Mouse (Mus musculus): ENCODE data around the gene Il25. TPM values are rescaled to one million over a fixed set of nuclear protein-coding genes. Genes with fewer than 3 reads are reported as not detected.
"Not testable (repeated sequence)": the region's sequence is repeated elsewhere in the genome, so short reads cannot be mapped to it uniquely, and the experiment has no call there.

Gene Il25
- polyA plus RNA-seq, 1 experiment from 2014 or later = not detected

- WGBS = 93% methylated on average over 7 of the region's 7 CpGs
Measured at GRCm38 (mm10) chr14:54943971-54944370, 11.5 kb downstream of the Il25 start.

DNA sequence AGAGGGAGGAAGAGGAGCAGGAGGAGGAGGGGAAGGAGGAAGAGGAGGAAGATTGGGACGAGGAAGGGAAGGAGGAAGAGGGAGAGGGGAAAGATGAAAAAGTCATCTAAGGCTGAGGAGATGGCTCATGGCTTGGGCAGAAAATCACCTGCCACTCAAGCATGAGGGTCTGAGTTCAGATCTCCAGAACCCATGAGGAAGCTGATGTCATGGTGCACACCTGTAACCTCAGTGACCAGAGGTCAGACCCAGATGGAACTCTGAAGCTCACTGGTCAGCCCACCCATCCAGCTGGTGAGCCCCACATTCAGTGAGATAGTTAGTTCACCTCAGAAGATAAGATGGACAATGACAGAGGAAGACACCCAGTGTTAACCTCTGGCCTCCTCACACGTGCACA, 12.4 kb downstream of the Il25 start:
- Histone ChIP-seq H3K36me3 (no peaks in the 10 kb centered on the region), H3K27me3 (peaks cover 4% of the 10 kb centered on the region; the same call in 1 of the 2 replicates), H3K27ac (no peak overlapping the region), H3K9ac (replicated peaks) (no peak overlapping the region), H3K9me3 (no peaks in the 10 kb centered on the region), H3K4me2 (no peak overlapping the region), H3K4me1 (replicated peaks) (peaks cover under 1% of the 10 kb centered on the region; the same call in 1 of the 2 replicates), H3K4me3 (replicated peaks) (no peak overlapping the region)
- 70% methylated on average over 2 of the region's 2 CpGs for WGBS
- ATAC-seq (ENCODE audit: insufficient number of reproducible peaks, insufficient read depth, low FRiP score, low TSS enrichment, low read depth) = no peak

More at GRCm38 (mm10) chr14:54943971-54944370, 11.5 kb downstream of the Il25 start:
- Histone ChIP-seq H3K27ac (no peak overlapping the region), H3K4me1 (replicated peaks) (peaks cover 8% of the 10 kb centered on the region; the same call in 1 of the 2 replicates), H3K4me2 (no peak overlapping the region), H3K36me3 (no peaks in the 10 kb centered on the region), H3K27me3 (no peaks in the 10 kb centered on the region), H3K9me3 (no peaks in the 10 kb centered on the region), H3K4me3 (replicated peaks) (no peak overlapping the region), H3K9ac (replicated peaks) (no peak overlapping the region)
- ATAC-seq (ENCODE audit: insufficient number of reproducible peaks, insufficient read depth, low FRiP score, low TSS enrichment, low read depth) = no peak

- Histone ChIP-seq H3K9ac (replicated peaks) (no peak overlapping the region), H3K4me2 (no peak overlapping the region), H3K4me3 (replicated peaks) (no peak overlapping the region), H3K9me3 (no peaks in the 10 kb centered on the region), H3K27me3 (peaks cover 10% of the 10 kb centered on the region; the same call in 1 of the 2 replicates), H3K36me3 (no peaks in the 10 kb centered on the region), H3K4me1 (replicated peaks) (no peaks in the 10 kb centered on the region), H3K27ac (no peak overlapping the region)
- ATAC-seq (ENCODE audit: insufficient number of reproducible peaks, insufficient read depth, low FRiP score, low TSS enrichment, low read depth) = no peak
- WGBS = 82% methylated on average over 19 of the region's 19 CpGs
Measured at GRCm38 (mm10) chr14:54945975-54946704, 13.6 kb downstream of the Il25 start.

DNA sequence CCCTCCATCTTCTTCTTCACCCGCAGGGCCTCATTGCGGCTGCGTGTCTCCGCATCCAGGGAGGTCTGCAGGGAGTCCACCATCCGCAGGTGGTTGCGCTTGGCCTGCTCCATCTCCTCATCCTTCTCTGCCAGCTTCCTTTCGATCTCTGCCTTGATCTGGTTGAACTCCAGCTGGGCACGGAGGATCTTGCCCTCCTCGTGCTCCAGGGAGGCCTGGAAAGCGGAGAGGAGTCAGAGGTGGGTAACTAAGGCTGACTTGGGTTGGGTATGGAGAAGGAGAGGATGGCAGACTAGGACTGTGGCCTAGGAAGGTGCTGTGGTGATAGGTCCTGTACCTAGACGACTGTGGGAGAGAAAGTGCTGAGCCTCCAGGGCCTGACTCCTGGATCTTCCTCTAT, 14.5 kb downstream of the Il25 start:
- not testable (repeated sequence) for H3K4me3 ChIP-seq (replicated peaks); H3K4me2 ChIP-seq; H3K4me1 ChIP-seq (replicated peaks); H3K27ac ChIP-seq; H3K36me3 ChIP-seq; H3K9ac ChIP-seq (replicated peaks); ATAC-seq (ENCODE audit: insufficient number of reproducible peaks, insufficient read depth, low FRiP score, low TSS enrichment, low read depth); H3K9me3 ChIP-seq
- peaks cover 11% of the 10 kb centered on the region; the same call in 1 of the 2 replicates for H3K27me3 ChIP-seq
- 92% methylated on average over 11 of the region's 11 CpGs for WGBS

DNA sequence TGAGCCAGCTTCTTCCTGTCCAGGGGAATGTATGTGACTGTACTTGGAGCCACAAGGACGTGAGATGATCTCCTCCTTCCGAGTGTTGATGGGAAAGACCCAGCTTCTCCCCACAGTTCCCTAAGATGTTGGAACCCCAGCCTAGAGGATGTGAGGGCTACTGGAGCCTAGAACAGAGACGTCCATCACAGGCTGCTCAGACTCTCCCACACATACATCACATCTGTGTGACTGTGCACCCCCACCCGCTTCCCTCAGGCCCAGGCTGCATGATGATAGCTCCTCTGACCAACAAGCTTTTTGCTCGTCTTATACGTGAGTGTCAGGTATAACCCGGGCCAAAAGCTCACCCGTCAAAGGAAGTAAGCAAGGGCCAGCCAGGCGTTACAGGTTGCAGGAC, 16.3 kb downstream of the Il25 start:
- Histone ChIP-seq H3K9me3 (no peaks in the 10 kb centered on the region), H3K4me1 (replicated peaks) (no peaks in the 10 kb centered on the region), H3K4me3 (replicated peaks) (no peak overlapping the region), H3K9ac (replicated peaks) (no peak overlapping the region), H3K27me3 (peaks cover 13% of the 10 kb centered on the region; the same call in 1 of the 2 replicates), H3K27ac (no peak overlapping the region), H3K36me3 (no peaks in the 10 kb centered on the region), H3K4me2 (no peak overlapping the region)
- no peak for ATAC-seq (ENCODE audit: insufficient number of reproducible peaks, insufficient read depth, low FRiP score, low TSS enrichment, low read depth)
- WGBS = 83% methylated on average over 9 of the region's 9 CpGs

- H3K27ac ChIP-seq = no peak overlapping the region
- H3K36me3 ChIP-seq = no peaks in the 10 kb centered on the region
- H3K4me3 ChIP-seq (replicated peaks) = no peak overlapping the region
- no peak overlapping the region for H3K9ac ChIP-seq (replicated peaks)
- WGBS = 61% methylated on average over 12 of the region's 12 CpGs
- no peak overlapping the region for H3K4me2 ChIP-seq
- no peak for ATAC-seq (ENCODE audit: insufficient number of reproducible peaks, insufficient read depth, low FRiP score, low TSS enrichment, low read depth)
- H3K4me1 ChIP-seq (replicated peaks) = no peaks in the 10 kb centered on the region
- no peaks in the 10 kb centered on the region for H3K9me3 ChIP-seq
- peaks cover 13% of the 10 kb centered on the region; the same call in 1 of the 2 replicates for H3K27me3 ChIP-seq
Measured at GRCm38 (mm10) chr14:54950493-54950892, 18.0 kb downstream of the Il25 start.

DNA sequence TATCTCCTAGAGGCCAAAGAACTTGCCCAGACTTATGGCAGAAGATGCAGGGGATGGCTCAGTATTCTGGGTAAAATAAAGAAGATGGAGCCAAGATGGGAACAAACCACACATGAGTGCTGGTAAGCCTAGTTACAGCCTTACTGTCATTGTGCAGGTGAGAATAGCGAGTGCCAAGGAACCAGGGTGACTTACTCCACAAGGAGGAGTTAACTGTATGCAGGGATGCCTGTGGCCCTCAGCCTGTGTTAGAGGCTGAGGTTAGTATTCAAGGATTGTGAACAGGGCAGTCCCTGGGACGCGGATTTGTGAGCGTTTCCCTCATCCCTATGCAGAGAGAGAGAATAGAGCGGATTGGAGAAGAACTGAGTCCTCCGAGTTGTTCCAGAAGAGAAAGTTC, 19.1 kb downstream of the Il25 start:
- no peak overlapping the region for H3K4me2 ChIP-seq
- WGBS = 86% methylated on average over 6 of the region's 6 CpGs
- H3K36me3 ChIP-seq = no peaks in the 10 kb centered on the region
- ATAC-seq (ENCODE audit: insufficient number of reproducible peaks, insufficient read depth, low FRiP score, low TSS enrichment, low read depth) = no peak
- no peak overlapping the region for H3K9ac ChIP-seq (replicated peaks)
- peaks cover 13% of the 10 kb centered on the region; the same call in 1 of the 2 replicates for H3K27me3 ChIP-seq
- no peaks in the 10 kb centered on the region for H3K4me1 ChIP-seq (replicated peaks)
- no peak overlapping the region for H3K4me3 ChIP-seq (replicated peaks)
- no peak overlapping the region for H3K27ac ChIP-seq
- H3K9me3 ChIP-seq = no peaks in the 10 kb centered on the region

DNA sequence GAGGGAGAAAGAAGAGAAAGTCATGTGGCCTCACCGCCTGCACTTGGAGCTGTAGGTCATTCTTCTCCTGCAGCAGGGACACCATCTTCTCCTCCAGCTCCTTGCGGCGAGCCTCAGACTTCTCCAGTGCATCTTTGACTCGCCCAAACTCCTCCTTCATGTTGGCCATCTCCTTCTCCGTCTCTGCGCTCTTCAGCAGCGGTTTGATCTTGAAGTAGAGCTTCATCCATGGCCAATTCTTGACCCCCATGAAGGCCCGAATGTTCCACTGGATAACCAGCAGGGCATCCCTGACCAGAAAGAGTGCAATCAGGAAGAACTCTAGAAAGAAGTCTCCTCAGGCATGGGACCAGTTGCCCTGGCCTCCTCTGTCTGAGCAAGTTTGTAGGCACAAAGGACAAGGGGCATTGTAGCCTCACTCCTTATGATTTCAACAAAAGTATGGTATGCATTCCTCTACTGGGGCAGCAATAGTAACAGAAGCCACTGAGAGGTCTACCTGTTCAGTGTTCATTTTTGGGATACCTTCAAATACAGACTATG, 21.2 kb downstream of the Il25 start:
- Histone ChIP-seq H3K4me2 (no peak overlapping the region), H3K27me3 (peaks cover 13% of the 10 kb centered on the region; the same call in 1 of the 2 replicates), H3K4me1 (replicated peaks) (no peaks in the 10 kb centered on the region), H3K27ac (no peak overlapping the region), H3K36me3 (no peaks in the 10 kb centered on the region), H3K9ac (replicated peaks) (no peak overlapping the region), H3K4me3 (replicated peaks) (no peak overlapping the region), H3K9me3 (no peaks in the 10 kb centered on the region)
- no peak for ATAC-seq (ENCODE audit: insufficient number of reproducible peaks, insufficient read depth, low FRiP score, low TSS enrichment, low read depth)
- 87% methylated on average over 8 of the region's 8 CpGs for WGBS

DNA sequence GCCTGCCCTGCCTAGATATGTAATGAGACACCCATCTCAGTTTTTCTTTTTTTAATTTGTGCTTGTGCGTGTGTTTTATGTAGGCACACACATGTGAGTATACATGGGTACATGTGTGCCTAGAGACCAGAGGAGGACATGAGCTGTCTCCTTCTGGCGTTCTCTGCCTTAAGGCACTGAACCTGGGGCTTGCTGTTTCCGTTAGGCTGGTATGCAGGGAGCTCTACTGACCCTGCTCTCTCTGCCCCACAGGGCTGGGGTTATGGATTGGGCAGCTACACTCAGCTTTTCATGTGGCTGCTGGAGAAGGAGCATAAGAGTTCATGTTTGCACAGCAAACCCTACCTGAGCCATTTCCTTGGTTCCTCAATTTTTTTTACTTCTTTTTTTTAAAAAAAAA, 22.0 kb downstream of the Il25 start:
- no peak for ATAC-seq (ENCODE audit: insufficient number of reproducible peaks, insufficient read depth, low FRiP score, low TSS enrichment, low read depth)
- peaks cover 13% of the 10 kb centered on the region; the same call in 1 of the 2 replicates for H3K27me3 ChIP-seq
- H3K4me3 ChIP-seq (replicated peaks) = no peak overlapping the region
- no peak overlapping the region for H3K9ac ChIP-seq (replicated peaks)
- H3K36me3 ChIP-seq = no peaks in the 10 kb centered on the region
- no peaks in the 10 kb centered on the region for H3K9me3 ChIP-seq
- no peak overlapping the region for H3K27ac ChIP-seq
- 73% methylated on average over 3 of the region's 3 CpGs for WGBS
- H3K4me1 ChIP-seq (replicated peaks) = no peaks in the 10 kb centered on the region
- H3K4me2 ChIP-seq = no peak overlapping the region

DNA sequence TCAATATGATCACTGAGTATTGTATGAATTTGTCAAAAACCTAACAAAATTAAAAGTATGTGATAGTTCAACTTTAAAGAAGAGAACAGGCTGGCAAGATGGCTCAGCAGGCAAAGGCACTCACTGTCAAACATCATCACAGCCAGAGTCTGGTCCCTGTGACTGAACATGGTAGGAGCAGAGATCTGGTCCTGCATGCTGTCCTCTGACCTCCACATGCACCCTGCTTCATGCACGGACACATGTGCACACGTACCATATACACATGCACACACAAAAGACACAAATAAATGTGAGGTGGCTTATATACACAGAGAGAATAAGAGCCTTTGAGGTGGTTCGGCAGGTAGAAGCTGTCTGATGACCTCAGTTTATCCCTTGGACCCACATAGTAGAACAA, 23.0 kb downstream of the Il25 start:
- H3K9ac ChIP-seq (replicated peaks) = no peak overlapping the region
- H3K9me3 ChIP-seq = no peaks in the 10 kb centered on the region
- 86% methylated on average over 3 of the region's 3 CpGs for WGBS
- no peak overlapping the region for H3K4me2 ChIP-seq
- no peaks in the 10 kb centered on the region for H3K4me1 ChIP-seq (replicated peaks)
- H3K36me3 ChIP-seq = no peaks in the 10 kb centered on the region
- H3K27ac ChIP-seq = no peak overlapping the region
- peaks cover 7% of the 10 kb centered on the region; the same call in 1 of the 2 replicates for H3K27me3 ChIP-seq
- no peak overlapping the region for H3K4me3 ChIP-seq (replicated peaks)
- no peak for ATAC-seq (ENCODE audit: insufficient number of reproducible peaks, insufficient read depth, low FRiP score, low TSS enrichment, low read depth)

- H3K9me3 ChIP-seq = no peaks in the 10 kb centered on the region
- 82% methylated on average over 9 of the region's 9 CpGs for WGBS
- H3K4me3 ChIP-seq (replicated peaks) = no peak overlapping the region
- no peak for ATAC-seq (ENCODE audit: insufficient number of reproducible peaks, insufficient read depth, low FRiP score, low TSS enrichment, low read depth)
- H3K4me2 ChIP-seq = no peak overlapping the region
- no peak overlapping the region for H3K27ac ChIP-seq
- no peak overlapping the region for H3K9ac ChIP-seq (replicated peaks)
- no peaks in the 10 kb centered on the region for H3K4me1 ChIP-seq (replicated peaks)
- H3K36me3 ChIP-seq = no peaks in the 10 kb centered on the region
- 0 out of 2 replicates have a peak, but pooled peaks cover 8% of the 10 kb centered on the region for H3K27me3 ChIP-seq
Measured at GRCm38 (mm10) chr14:54956533-54956932, 24.0 kb downstream of the Il25 start.

Measured in limb, embryonic 12.5 days (tissue).